Mouse (Mus musculus): ENCODE data around the gene Agbl2.
A peak's percentile ranks its signal among the peaks of the same experiment; 100 is the strongest.
"Not testable (repeated sequence)": the region's sequence is repeated elsewhere in the genome, so short reads cannot be mapped to it uniquely, and the experiment has no call there.

Agbl2 gene

GRCm38 (mm10) chr2:90816144-90816543, 33.6 kb downstream of the Agbl2 start:
- DNase-seq (ENCODE audit: low spot score in 2 of 2): no peak

GRCm38 (mm10) chr2:90818710-90819109, 36.2 kb downstream of the Agbl2 start:
- DNase-seq (ENCODE audit: low spot score in 2 of 2): peak; percentile 23 to 28

GRCm38 (mm10) chr2:90820894-90821293, 38.4 kb downstream of the Agbl2 start:
- no peak for DNase-seq (ENCODE audit: low spot score in 2 of 2)

- no peak for DNase-seq (ENCODE audit: low spot score in 2 of 2)
These were observed 40.5 kb downstream of the Agbl2 start for GRCm38 (mm10) chr2:90822978-90823377.

- peak in 1 of 2 experiments; percentile 33 for DNase-seq (ENCODE audit: low spot score in 2 of 2)
These were observed 41.3 kb downstream of the Agbl2 start for GRCm38 (mm10) chr2:90823781-90824180.

- not testable (repeated sequence) for DNase-seq (ENCODE audit: low spot score in 2 of 2)
These were observed 42.0 kb downstream of the Agbl2 start for GRCm38 (mm10) chr2:90824528-90824927.

- no peak for DNase-seq (ENCODE audit: low spot score in 2 of 2)
These were observed 43.1 kb downstream of the Agbl2 start for GRCm38 (mm10) chr2:90825515-90826172.

GRCm38 (mm10) chr2:90828739-90829138, 46.2 kb downstream of the Agbl2 start:
- no peak for DNase-seq (ENCODE audit: low spot score in 2 of 2)

GRCm38 (mm10) chr2:90833502-90833901, 51.0 kb downstream of the Agbl2 start:
- DNase-seq (ENCODE audit: low spot score in 2 of 2): no peak

- DNase-seq (ENCODE audit: low spot score in 2 of 2): no peak
These were observed 56.1 kb downstream of the Agbl2 start for GRCm38 (mm10) chr2:90838621-90839020.

GRCm38 (mm10) chr2:90843666-90844065, 61.1 kb downstream of the Agbl2 start:
- DNase-seq (ENCODE audit: low spot score in 2 of 2): no peak

- DNase-seq (ENCODE audit: low spot score in 2 of 2): no peak
These were observed 61.7 kb downstream of the Agbl2 start for GRCm38 (mm10) chr2:90844262-90844661.

- no peak for DNase-seq (ENCODE audit: low spot score in 2 of 2)
These were observed 62.7 kb downstream of the Agbl2 start for GRCm38 (mm10) chr2:90845234-90845633.

GRCm38 (mm10) chr2:90846171-90846570, 63.6 kb downstream of the Agbl2 start:
- no peak for DNase-seq (ENCODE audit: low spot score in 2 of 2)

GRCm38 (mm10) chr2:90846597-90846954, 64.0 kb downstream of the Agbl2 start:
- no peak for DNase-seq (ENCODE audit: low spot score in 2 of 2)

GRCm38 (mm10) chr2:90846955-90847680, 64.6 kb downstream of the Agbl2 start, which contains the start of gene Mtch2:
Gene Mtch2 (plus strand): TSS chr2:90847155.
- DNase-seq (ENCODE audit: low spot score in 2 of 2): peak; percentile 97

- no peak for DNase-seq (ENCODE audit: low spot score in 2 of 2)
These were observed 65.1 kb downstream of the Agbl2 start for GRCm38 (mm10) chr2:90847681-90848050.

GRCm38 (mm10) chr2:90848331-90848730, 65.8 kb downstream of the Agbl2 start:
- DNase-seq (ENCODE audit: low spot score in 2 of 2): no peak

- no peak for DNase-seq (ENCODE audit: low spot score in 2 of 2)
These were observed 67.9 kb downstream of the Agbl2 start for GRCm38 (mm10) chr2:90850401-90850800.

- no peak for DNase-seq (ENCODE audit: low spot score in 2 of 2)
These were observed 79.0 kb downstream of the Agbl2 start for GRCm38 (mm10) chr2:90861486-90861885.

- DNase-seq (ENCODE audit: low spot score in 2 of 2): no peak
These were observed 81.7 kb downstream of the Agbl2 start for GRCm38 (mm10) chr2:90864184-90864583.

GRCm38 (mm10) chr2:90866524-90866923, 84.0 kb downstream of the Agbl2 start:
- peak; percentile 76 to 93 for DNase-seq (ENCODE audit: low spot score in 2 of 2)

GRCm38 (mm10) chr2:90870136-90870601, 87.6 kb downstream of the Agbl2 start:
- DNase-seq (ENCODE audit: low spot score in 2 of 2): peak; percentile 77 to 82

All from left cerebral cortex, adult 9 months (tissue).